Mouse (Mus musculus): ENCODE measurements at regions not wholly inside any gene's neighbourhood (a gene's known extent, or its start where the extent isn't known, plus 50 kb on each side); places are given as distances from the start of the nearest gene placed in this dataset.

GRCm38 (mm10) chr14:109772246-109772645 is 858.3 kb upstream of the Slitrk1 start:
- Histone ChIP-seq H3K27me3 (ENCODE audit: control insufficient read depth, insufficient read depth, low read length, poor library complexity, severe bottlenecking) (no peaks in the 10 kb centered on the region), H3K4me1 (ENCODE audit: control insufficient read depth, insufficient read depth, low read length) (no peaks in the 10 kb centered on the region), H3K27ac (ENCODE audit: insufficient read depth, low read length) (no peak overlapping the region), H3K9me3 (replicated peaks; ENCODE audit: control insufficient read depth, insufficient read depth, low read length, poor library complexity, severe bottlenecking) (peaks cover 12% of the 10 kb centered on the region), H3K36me3 (ENCODE audit: control insufficient read depth, insufficient read depth, low read length, poor library complexity, severe bottlenecking) (no peaks in the 10 kb centered on the region), H3K9ac (ENCODE audit: low read depth, poor library complexity, severe bottlenecking) (no peak overlapping the region), H3K4me3 (ENCODE audit: low read depth, low read length) (no peak overlapping the region)
- TF ChIP-seq CTCF (IDR thresholded peaks at IDR 0.05; ENCODE audit: low read depth, low read length): no peak
- no peak for TF ChIP-seq EP300 (IDR thresholded peaks at IDR 0.05; ENCODE audit: insufficient read depth, low read depth, low read length)
- no peak for TF ChIP-seq POLR2A (IDR thresholded peaks at IDR 0.05; ENCODE audit: insufficient read depth, low read length)

GRCm38 (mm10) chr14:109760892-109761291 is 846.9 kb upstream of the Slitrk1 start:
- H3K9ac ChIP-seq (ENCODE audit: low read depth, poor library complexity, severe bottlenecking): no peak overlapping the region
- no peaks in the 10 kb centered on the region for H3K36me3 ChIP-seq (ENCODE audit: control insufficient read depth, insufficient read depth, low read length, poor library complexity, severe bottlenecking)
- no peak for TF ChIP-seq CTCF (IDR thresholded peaks at IDR 0.05; ENCODE audit: low read depth, low read length)
- TF ChIP-seq EP300 (IDR thresholded peaks at IDR 0.05; ENCODE audit: insufficient read depth, low read depth, low read length): no peak
- no peak for TF ChIP-seq POLR2A (IDR thresholded peaks at IDR 0.05; ENCODE audit: insufficient read depth, low read length)
- no peak overlapping the region for H3K27ac ChIP-seq (ENCODE audit: insufficient read depth, low read length)
- H3K4me3 ChIP-seq (ENCODE audit: low read depth, low read length): no peak overlapping the region
- no peaks in the 10 kb centered on the region for H3K27me3 ChIP-seq (ENCODE audit: control insufficient read depth, insufficient read depth, low read length, poor library complexity, severe bottlenecking)
- H3K9me3 ChIP-seq (replicated peaks; ENCODE audit: control insufficient read depth, insufficient read depth, low read length, poor library complexity, severe bottlenecking): no peaks in the 10 kb centered on the region
- H3K4me1 ChIP-seq (ENCODE audit: control insufficient read depth, insufficient read depth, low read length): no peaks in the 10 kb centered on the region

Data from ES-Bruce4 (cell line).